Mouse (Mus musculus) layer of hippocampus, adult 9-10 months (tissue): ENCODE results near the gene Hrasls.

Experiments used
- DNase-seq: peaks from one replicate; pipeline ENCODE4 v3.0.0; 2022; ENCODE audit warnings: low spot score

The Hrasls gene

DNA sequence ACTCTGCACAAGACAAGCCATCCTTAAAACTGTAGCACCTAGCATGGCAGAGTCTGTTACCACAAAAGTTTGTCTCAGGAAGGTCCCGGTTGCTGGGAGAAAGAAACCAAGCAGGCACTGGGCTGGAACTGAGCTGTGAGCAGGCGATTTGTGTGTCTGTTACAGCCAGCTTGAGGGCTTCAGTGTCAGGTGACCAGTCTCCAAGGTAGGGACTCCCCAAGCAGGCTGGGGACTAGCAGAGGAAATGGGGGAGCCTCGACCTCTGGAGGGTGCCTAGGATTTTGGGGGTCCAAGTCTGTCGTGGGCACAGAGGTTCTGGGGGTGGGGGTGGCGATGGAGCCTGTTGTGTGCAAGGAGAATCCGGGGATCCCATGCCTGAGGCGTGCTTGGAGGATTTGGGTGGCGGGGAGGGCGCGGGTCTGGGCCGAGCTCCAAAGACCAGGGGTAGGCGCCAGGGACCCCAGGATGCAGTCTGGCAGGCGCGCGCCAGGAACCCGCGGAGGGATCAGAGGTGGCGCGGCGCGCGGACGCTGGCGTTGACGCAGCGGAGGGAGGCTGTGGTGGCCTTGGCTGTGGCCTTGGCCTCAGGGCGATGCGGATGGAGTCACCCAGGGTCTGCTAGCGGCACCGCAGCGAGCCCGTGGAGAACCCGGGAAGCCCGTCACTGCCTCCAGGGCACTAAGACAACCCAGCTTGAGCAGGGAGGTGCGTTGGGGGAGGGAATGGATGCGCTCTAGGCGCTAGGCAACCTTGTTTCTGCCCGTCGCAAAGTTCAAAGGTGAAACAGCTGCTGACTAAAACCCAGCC, at the start of gene Hrasls:
Hrasls (plus strand) TSS at position 91 of the 807 bp plus-strand sequence.
- no peak for DNase-seq

DNA sequence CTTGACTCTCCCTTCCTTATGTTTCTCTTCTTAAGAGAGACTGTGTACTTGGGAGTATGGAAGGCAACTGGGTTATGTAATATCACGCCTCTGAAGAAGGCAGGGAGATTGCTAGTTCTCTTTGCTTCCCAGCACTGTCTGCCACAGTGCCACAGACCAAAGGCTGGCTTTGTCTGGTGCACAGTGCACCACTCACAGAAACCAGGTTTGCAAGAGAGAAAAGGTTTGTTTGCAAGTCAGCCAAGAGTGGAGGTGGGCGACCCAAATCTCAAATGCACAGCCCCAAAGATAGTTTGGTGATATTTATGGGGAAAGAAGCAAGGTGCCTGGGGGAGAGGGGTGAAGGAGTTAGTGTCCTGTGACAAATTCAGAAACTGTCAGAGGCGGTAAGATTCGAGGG, 47.2 kb upstream of the Hrasls start:
- DNase-seq = no peak

DNA sequence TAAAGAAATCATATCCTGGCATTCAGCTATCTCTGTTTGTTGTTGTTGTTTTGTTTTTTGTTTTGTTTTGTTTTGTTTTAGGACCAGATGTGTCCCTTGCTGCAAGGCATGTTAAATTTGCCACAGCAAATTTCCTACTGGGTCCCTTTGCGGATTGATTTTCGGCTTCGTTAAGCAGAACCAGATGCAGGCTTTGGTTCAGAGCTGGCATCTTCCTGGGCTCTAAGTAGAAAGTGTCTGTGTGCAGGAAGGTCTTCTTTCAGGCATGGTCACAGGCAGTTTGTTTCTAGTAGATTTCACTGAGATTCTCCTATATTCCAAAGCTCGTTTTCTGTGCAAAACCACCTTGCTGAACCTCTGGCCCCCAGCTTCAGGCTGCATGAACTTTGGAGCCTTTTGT, 42.4 kb upstream of the Hrasls start:
- no peak for DNase-seq

DNA sequence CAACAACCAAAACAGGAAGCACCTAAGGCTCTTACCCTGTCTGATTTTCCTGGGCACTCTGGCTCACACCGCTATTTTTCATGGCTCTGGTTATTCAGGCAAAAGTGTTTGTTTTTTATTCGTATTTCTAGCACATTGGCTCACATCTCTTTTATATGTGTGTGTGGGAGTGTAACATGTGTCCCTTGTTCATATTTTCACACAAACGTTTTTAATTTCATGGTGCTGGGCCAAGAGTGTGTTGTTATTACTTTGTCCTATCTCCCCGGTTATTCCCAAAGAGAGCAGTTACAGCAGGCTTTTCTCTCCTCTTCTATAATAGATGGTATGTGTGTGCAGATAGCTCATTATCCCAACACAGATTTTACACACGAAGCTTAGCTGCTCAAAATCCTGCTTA, 37.8 kb upstream of the Hrasls start:
- DNase-seq = peak; percentile 10

DNA sequence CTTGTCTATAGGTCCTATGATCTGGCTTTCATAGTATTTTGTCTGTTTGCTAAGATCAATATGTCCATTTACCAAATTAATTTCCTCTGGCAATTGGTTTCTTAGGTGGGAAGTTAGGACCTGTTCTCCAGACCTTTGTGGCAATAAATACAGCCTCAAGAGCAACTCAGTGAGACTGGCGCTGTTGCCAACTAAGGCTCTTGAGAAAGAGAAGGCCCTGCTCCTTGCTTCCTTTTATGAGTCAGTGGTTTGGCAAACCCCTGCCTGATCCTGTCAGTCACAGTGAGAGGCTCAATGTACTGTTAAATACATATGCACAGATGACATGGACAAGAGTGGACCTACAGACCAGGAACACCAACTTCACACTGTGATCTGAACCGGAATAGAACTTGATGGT, 36.3 kb upstream of the Hrasls start:
- no peak for DNase-seq

DNA sequence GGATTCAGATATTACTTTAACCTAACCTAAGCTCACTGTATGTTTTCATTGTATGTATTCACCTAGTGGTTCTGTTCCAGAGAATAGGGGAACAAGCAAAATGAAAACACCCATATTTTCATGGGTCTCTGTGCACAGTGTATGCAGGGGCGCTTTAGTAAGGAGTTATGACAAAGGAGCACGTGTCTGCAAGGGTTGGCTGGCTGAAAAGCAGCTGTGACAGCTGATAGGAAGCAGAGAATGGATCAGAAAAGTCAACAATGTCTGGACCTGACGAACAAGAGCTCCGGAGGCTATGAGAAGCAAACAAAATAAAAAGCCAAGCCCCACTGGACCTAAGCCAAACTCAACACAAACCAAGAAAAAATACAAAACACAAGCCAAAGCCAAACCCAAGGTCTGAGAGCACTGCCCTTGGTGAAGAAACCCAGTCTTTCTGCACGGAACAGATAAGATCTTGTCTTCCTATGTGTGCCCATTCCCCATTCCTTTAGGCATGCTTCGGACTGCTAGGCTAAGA, 34.6 kb upstream of the Hrasls start:
- DNase-seq = no peak

DNA sequence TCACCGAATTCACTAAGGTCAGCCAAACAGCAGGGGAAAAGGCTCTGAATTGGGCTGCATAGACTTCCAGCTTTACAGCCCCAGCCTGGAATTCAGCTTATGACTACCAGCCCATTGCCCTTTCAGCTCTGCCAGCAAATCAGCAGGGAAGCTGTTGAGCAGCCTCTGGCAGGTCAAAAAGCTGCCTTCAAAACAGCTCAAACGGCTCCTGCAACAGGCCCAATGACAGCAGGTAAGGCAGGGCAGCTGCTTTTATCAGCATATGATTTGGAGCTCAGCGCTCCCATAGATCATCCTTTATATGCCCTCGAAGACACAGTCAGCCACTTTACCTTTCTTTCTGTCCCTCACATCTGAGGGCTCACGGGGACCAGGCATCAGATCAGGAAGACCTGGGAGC, 16.6 kb upstream of the Hrasls start:
- DNase-seq = no peak

DNA sequence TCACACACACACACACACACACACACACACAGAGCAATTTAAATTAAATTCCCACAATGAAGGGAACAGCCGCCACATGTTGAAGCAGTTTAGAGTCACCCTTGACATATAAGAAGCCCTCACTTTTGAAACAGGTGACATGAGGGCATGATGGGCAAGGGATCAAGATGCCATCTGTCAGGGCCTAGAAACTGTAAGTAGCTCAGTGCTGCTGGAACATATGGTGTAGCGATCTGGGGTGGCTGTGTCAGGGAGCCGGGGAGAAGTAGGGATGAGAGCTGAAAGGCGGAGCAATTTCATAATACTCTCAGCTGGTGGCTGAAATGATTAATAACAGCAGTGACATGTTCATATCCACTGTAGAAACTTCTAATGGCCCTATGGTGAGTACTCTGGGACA, 15.5 kb upstream of the Hrasls start:
- DNase-seq = no peak

DNA sequence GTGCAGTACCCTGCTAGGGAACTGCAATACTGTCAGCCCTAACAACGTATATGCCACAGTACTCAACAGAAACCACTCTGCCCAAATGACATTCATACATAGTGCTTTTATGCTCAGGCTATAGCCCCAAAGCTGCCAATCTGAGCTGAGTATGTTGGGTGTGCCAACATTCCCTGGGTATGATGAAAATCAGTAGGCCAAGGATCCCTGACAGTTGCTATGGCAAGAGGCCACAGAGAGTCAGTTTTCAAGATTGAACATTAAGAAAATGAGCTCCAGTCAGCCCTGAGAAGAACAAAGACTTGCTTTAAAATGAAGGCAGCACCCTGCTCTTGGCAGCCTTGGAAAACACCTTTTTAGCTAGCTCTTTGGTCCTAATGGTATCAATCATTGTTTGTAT, 14.3 kb upstream of the Hrasls start:
- DNase-seq = no peak

DNA sequence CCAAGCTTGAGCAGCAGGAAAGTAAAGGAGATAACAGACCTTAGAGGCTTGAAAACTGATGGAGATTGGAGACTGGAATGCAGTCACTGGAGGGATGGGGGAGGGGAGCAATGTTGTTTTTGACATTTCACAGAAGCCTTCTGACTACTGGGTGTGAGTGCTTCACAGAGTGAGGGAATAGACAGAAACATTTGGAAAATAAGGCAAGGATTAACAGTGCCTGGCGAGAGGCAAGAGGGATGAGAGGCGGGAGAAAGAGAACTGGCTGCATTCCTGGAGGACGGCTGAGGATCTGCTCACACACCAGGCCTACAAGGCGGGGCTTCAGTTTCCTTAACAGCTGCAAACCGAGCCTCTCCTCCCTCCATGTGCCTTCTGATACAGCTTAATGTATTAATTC, 11.0 kb upstream of the Hrasls start:
- DNase-seq = no peak

DNA sequence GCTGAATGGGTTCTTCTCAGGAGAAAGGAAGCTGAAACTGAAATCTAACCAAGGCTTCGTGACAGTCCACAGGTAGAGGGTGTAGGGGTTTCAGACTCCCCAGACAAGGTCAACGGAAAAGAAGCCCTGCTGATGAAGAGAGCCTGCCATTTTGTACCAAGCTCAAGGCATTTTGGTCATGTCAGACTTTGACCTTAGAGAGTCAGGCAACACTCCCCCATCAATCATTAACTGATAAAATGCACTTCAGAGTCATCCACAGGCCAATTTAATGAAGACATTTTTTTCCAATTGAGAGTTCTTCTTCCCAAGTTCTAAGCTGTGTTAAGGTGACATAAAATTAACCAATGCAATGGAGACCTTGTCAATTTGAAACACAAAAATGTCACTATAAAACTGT, 8.3 kb upstream of the Hrasls start:
- no peak for DNase-seq

DNA sequence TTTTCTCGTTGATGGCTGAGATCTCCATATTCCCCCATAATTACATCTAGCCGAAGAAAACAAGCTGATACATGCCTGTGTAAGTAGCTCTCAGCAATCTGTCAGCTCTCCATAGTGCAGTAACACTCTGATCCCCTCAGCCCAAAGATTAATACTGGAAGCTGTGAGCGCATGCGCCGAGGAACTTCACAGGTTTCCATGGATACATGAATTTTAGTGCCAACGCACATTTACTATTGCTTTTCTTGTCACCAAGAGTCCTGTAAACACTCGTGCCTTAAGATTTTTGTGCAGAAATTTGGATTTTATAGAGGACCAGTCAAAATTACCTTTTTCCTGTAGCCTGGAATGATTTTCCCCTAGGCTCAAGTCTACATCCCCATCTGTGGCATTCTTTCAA, 4.6 kb upstream of the Hrasls start:
- no peak for DNase-seq

DNA sequence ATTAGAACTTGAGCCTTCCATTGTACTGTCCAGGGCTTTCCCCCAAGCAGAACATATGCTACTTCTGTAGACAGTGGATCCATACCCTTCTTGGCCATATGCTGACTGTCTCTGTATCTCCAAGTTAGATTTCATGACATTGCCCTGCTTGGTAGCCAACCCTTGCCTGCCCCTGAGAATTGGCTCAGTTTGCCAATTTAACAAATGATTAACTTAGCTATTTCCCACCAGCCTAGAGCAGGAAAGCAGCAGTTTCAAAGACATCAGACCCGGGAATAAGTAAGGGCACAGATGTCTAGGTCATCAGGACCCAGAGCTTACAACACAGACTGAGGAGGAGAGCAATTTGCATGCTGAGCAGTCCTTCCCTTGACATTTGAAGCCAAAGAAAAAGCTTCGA, 3.9 kb upstream of the Hrasls start:
- no peak for DNase-seq

DNA sequence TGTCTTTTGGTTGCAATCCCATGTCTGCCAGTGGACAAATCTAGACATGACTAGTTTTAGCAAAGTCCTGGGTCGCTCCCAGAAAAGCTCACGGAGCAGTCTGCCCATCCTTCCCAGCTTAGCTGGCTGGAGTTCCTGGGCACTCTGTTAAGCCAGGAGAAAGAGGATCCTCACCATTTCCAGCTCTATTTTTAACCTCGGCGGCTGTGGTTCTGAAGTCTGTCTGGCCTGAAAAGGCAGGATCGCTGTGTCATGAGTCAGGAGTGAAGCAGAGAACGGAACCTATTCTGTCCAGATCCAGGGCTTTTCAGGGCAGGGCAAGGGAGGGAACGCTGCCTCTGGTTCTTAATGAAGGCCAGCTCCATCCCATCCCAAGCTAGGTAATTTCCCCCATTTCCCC, 654 bp upstream of the Hrasls start:
- no peak for DNase-seq

DNA sequence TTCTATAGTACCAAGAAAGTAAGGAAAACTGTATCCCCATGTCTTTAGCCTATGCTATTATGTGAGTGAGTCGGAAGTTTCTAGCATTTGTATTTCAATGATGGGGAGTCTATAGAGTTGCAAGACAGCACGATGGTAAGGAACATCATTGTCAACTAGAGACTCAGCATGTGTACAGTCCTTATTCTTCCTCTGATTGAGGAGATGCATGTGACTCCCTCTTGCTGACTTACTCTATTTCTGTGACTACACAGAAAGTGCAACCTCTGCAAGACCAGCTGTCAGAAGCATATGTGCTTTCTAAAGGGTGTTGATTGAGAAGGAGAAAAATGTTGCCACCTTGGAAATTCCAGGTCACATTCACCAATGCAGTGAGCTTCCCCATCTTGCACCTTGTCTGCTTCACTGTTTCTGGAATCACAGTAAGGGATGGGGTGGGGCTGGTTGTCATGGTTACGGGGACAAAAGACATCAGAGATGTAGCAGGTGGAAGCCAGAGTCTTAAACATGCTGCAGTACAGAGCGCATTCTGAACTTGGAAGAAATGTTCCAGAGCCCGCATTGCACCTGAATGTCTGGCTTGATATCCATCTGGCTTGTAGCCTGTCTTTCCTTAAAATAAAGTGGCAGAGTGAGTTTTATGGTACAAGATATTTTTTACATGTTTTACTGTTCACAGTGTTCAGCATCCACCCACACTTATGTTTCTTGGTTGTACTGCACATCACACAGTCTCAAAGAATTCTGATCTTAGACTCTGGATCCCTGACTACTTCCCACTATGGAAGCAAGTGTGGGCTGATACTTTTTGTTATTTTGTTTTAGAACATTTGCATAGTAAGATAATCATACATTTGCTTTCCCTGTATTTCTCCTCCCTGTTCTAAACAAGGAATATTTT, 7.2 kb downstream of the Hrasls start:
- DNase-seq = no peak

DNA sequence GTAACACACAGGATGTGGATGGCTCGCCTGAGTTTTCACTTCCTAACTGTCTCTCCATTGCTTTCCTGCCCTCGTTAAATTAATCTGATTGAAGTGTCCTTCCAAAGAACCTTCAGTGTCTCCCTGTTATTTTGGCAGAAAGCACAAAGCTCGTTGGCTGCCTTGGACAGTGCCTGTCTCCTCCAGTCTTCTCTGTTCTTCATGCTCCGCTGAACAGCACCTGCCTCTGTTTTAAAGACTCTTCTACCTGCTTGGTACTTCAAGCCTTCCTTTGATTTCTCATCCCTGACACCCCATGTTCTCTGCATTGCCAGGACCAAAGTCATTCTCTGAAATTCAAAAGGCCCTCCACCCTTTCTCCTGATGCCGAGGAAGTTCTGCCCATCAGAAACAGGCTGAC, 26.5 kb downstream of the Hrasls start:
- DNase-seq = no peak

DNA sequence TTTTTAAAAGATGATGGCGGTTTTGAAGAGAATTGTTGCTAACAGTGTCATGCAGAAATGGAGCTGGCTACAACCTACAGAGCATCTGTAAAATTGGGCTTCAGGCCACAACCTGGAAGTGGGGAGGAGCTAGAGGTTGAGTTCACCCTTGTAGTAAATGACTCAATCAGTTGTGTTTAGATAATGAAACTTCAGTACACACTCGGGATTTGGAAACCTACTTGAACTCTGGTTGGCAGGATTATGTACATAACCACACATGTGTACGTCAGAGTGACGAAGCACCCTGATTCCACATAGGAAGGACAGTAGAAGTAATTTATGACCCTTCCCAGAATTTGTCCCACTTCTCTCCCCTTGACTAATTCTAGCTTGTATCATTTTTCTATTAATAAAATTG, 44.8 kb downstream of the Hrasls start:
- DNase-seq = no peak
